Mouse (Mus musculus): ENCODE results near the gene Zfpm1. TPM values are rescaled to one million over a fixed set of nuclear protein-coding genes. Genes with fewer than 3 reads are reported as not detected.

Zfpm1 gene
- polyA plus RNA-seq, 1 experiment, result not detected

- no peak for TF ChIP-seq CTCF (IDR thresholded peaks at IDR 0.05; ENCODE audit: insufficient read depth, low read depth, low read length)
- TF ChIP-seq POLR2A (IDR thresholded peaks at IDR 0.05; ENCODE audit: insufficient read depth, low read depth, low read length), result no peak
- Histone ChIP-seq H3K27ac (ENCODE audit: insufficient read depth, low read depth, low read length) (peak overlapping the region; percentile 96), H3K4me1 (ENCODE audit: control insufficient read depth, insufficient read depth, low read length) (peaks cover 58% of the 10 kb centered on the region), H3K4me3 (ENCODE audit: insufficient read depth, low read depth, low read length) (no peak overlapping the region)
- WGBS, result 35% methylated on average over 9 of the region's 9 CpGs
These were observed 74.0 kb downstream of the Zfpm1 start for GRCm38 (mm10) chr8:122355642-122356606.

DNA sequence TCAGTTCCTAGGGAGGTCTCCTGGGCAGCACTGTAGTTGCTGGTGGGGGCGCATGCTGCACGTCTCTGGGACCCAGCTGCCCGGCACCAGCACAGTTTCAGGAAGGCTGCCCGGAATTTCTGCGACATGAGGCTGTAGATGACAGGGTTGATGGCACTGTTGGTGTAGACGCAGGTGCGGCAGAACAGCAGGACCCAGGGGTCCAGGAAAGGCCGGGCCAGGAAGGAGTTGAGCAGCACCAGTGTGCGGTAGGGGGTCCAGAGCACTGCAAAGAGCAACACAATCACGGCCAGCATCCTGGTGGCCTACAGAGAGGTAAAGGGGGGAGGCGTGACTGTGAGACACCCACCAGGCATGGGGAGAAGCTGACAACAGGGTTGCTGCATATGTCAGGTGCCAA is 75.3 kb downstream of the Zfpm1 start:
- 66% methylated on average over 11 of the region's 11 CpGs for WGBS
- Histone ChIP-seq H3K4me3 (ENCODE audit: insufficient read depth, low read depth, low read length) (no peak overlapping the region), H3K27ac (ENCODE audit: insufficient read depth, low read depth, low read length) (peak overlapping the region; percentile 90), H3K4me1 (ENCODE audit: control insufficient read depth, insufficient read depth, low read length) (peaks cover 65% of the 10 kb centered on the region)
- TF ChIP-seq POLR2A (IDR thresholded peaks at IDR 0.05; ENCODE audit: insufficient read depth, low read depth, low read length), result no peak
- no peak for TF ChIP-seq CTCF (IDR thresholded peaks at IDR 0.05; ENCODE audit: insufficient read depth, low read depth, low read length)

- Histone ChIP-seq H3K27ac (ENCODE audit: insufficient read depth, low read depth, low read length) (peak overlapping the region; percentile 90), H3K4me1 (ENCODE audit: control insufficient read depth, insufficient read depth, low read length) (peaks cover 67% of the 10 kb centered on the region), H3K4me3 (ENCODE audit: insufficient read depth, low read depth, low read length) (no peak overlapping the region)
- WGBS, result 88% methylated on average over 5 of the region's 5 CpGs
- TF ChIP-seq POLR2A (IDR thresholded peaks at IDR 0.05; ENCODE audit: insufficient read depth, low read depth, low read length) (no peak), CTCF (IDR thresholded peaks at IDR 0.05; ENCODE audit: insufficient read depth, low read depth, low read length) (no peak)
These were observed 75.7 kb downstream of the Zfpm1 start for GRCm38 (mm10) chr8:122357641-122358040.

DNA sequence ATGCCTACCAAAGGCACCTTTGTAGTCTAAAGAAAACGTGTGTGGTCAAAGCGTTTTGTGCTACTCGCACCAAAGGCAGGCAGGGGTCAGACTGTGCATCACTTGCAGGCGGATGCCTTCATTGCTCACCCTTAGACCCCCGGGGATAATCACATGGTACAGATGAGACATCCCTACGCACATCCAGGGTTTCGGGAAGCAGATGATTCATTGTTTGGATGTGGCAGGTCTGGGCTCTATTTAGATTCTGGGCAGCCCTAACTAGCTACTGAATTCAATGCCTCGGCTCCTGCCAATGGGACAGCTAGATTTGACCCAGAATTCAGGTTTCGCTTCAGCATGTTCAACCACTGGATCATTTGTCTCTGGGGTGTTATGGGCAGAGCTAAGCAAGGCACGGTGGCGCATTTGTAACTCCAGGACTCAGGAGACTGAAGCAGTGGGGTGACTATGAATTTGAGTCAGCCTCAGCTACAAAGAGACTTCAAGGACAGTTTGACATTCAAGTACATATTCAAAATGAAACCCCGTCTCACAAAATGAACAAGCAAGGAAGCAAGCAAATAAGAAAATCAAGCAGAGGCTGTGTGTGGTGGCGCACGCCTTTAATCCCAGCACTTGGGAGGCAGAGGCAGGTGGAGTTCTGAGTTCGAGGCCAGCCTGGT is 77.3 kb downstream of the Zfpm1 start:
- H3K4me1 ChIP-seq (ENCODE audit: control insufficient read depth, insufficient read depth, low read length), result peaks cover 63% of the 10 kb centered on the region
- 46% methylated on average over 15 of the region's 15 CpGs for WGBS
- H3K27ac ChIP-seq (ENCODE audit: insufficient read depth, low read depth, low read length), result peak overlapping the region; percentile 92
- no peak overlapping the region for H3K4me3 ChIP-seq (ENCODE audit: insufficient read depth, low read depth, low read length)
- TF ChIP-seq CTCF (IDR thresholded peaks at IDR 0.05; ENCODE audit: insufficient read depth, low read depth, low read length), result no peak

- Histone ChIP-seq H3K27ac (ENCODE audit: insufficient read depth, low read depth, low read length) (peak within 1 kb of the TSS; percentile 92), H3K4me3 (ENCODE audit: insufficient read depth, low read depth, low read length) (no peak within 1 kb of the TSS), H3K4me1 (ENCODE audit: control insufficient read depth, insufficient read depth, low read length) (peaks cover 53% of the 10 kb centered on the region)
- TF ChIP-seq POLR2A (IDR thresholded peaks at IDR 0.05; ENCODE audit: insufficient read depth, low read depth, low read length), result no peak
- TF ChIP-seq CTCF (IDR thresholded peaks at IDR 0.05; ENCODE audit: insufficient read depth, low read depth, low read length), result no peak
- WGBS, result 77% methylated on average over 7 of the region's 7 CpGs
These were observed 78.9 kb downstream of the Zfpm1 start, which contains the start of gene Trhr2 for GRCm38 (mm10) chr8:122360696-122361416. Gene Trhr2, minus strand, starts transcription at chr8:122360746.

GRCm38 (mm10) chr8:122362271-122362670 is 80.3 kb downstream of the Zfpm1 start:
- peaks cover 41% of the 10 kb centered on the region for H3K4me1 ChIP-seq (ENCODE audit: control insufficient read depth, insufficient read depth, low read length)
- peak overlapping the region; percentile 30 for H3K27ac ChIP-seq (ENCODE audit: insufficient read depth, low read depth, low read length)
- TF ChIP-seq CTCF (IDR thresholded peaks at IDR 0.05; ENCODE audit: insufficient read depth, low read depth, low read length) (no peak), POLR2A (IDR thresholded peaks at IDR 0.05; ENCODE audit: insufficient read depth, low read depth, low read length) (no peak)
- H3K4me3 ChIP-seq (ENCODE audit: insufficient read depth, low read depth, low read length), result peak overlapping the region; percentile 25
- WGBS, result 34% methylated on average over 5 of the region's 5 CpGs

GRCm38 (mm10) chr8:122362967-122363366 is 81.0 kb downstream of the Zfpm1 start:
- Histone ChIP-seq H3K27ac (ENCODE audit: insufficient read depth, low read depth, low read length) (no peak overlapping the region), H3K4me1 (ENCODE audit: control insufficient read depth, insufficient read depth, low read length) (peaks cover 35% of the 10 kb centered on the region), H3K4me3 (ENCODE audit: insufficient read depth, low read depth, low read length) (no peak overlapping the region)
- 32% methylated on average over 8 of the region's 8 CpGs for WGBS
- TF ChIP-seq POLR2A (IDR thresholded peaks at IDR 0.05; ENCODE audit: insufficient read depth, low read depth, low read length) (no peak), CTCF (IDR thresholded peaks at IDR 0.05; ENCODE audit: insufficient read depth, low read depth, low read length) (0 out of 2 replicates have a peak, but pooled peaks have one; percentile 14)

- Histone ChIP-seq H3K27ac (ENCODE audit: insufficient read depth, low read depth, low read length) (no peak overlapping the region), H3K4me3 (ENCODE audit: insufficient read depth, low read depth, low read length) (no peak overlapping the region), H3K4me1 (ENCODE audit: control insufficient read depth, insufficient read depth, low read length) (peaks cover 12% of the 10 kb centered on the region)
- 61% methylated on average over 10 of the region's 10 CpGs for WGBS
- TF ChIP-seq POLR2A (IDR thresholded peaks at IDR 0.05; ENCODE audit: insufficient read depth, low read depth, low read length) (no peak), CTCF (IDR thresholded peaks at IDR 0.05; ENCODE audit: insufficient read depth, low read depth, low read length) (no peak)
These were observed 86.6 kb downstream of the Zfpm1 start for GRCm38 (mm10) chr8:122368494-122368893.

All from olfactory bulb, adult 2 months (tissue).